Mouse (Mus musculus) ES-Bruce4 (cell line): ENCODE results near the gene Plekho1.
"Not testable (repeated sequence)": the region's sequence is repeated elsewhere in the genome, so short reads cannot be mapped to it uniquely, and the experiment has no call there.

ENCODE experiments used
- CTCF ChIP-seq: IDR thresholded peaks from one replicate; pipeline ENCODE4 v1.8.1; 2011; ENCODE audit warnings: low read depth, low read length
- EP300 ChIP-seq: IDR thresholded peaks from 2 replicates; pipeline ENCODE4 v1.6.1; 2011; ENCODE audit warnings: low read depth, low read length; ENCODE audit not compliant: insufficient read depth

DNA sequence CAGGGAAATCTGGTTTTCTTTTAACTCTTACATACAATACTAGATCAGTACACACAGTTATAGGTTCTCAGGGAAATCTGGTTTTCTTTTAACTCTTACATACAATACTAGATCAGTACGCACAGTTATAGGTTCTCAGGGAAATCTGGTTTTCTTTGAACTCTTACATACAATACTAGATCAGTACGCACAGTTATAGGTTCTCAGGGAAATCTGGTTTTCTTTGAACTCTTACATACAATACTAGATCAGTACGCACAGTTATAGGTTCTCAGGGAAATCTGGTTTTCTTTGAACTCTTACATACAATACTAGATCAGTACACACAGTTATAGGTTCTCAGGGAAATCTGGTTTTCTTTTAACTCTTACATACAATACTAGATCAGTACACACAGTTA, 48.8 kb upstream of the Plekho1 start:
- not testable (repeated sequence) for TF ChIP-seq EP300, CTCF
